Mouse (Mus musculus): Measurements from ENCODE around the gene Leo1. TPM values are rescaled to one million over a fixed set of nuclear protein-coding genes. Genes with fewer than 3 reads are reported as not detected.
"Not testable (repeated sequence)": the region's sequence is repeated elsewhere in the genome, so short reads cannot be mapped to it uniquely, and the experiment has no call there.

Leo1 gene
- polyA plus RNA-seq, 2 experiments, result 21.9 to 33.5 TPM

DNA sequence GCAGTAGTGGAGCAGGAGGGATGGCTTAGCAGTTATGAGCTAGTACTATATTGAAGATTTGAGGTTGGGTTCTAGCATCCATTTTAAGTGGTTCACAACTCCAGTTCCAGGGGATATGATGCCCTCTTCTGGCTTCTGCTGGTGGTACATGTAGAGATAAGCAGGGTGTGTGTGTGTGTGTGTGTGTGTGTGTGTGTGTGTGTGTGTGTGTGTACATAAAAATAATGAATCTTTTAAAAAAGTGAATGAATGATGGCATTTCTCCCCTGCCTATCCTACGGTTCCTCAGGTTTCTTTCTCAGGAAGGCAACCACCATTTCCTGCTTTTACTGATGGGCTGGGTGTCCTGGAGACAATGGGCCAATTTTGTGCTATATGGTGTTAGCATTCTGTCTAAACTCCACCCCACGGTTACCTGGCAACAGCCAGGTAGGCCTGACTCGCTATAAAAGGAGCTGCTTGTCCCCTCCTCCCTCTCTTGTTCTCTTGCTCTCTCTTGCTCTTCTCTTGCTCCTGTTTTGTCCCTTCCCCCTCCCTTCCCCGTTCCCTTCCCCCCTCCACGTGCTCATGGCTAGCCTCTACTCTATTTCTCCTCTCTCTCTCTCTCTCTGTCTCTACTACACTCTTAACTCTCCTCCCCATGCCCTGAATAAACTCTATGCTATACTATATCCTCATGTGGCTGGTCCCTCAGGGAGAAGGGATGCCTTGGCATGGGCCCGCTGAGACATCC, 3.5 kb upstream of the Leo1 start:
- TF ChIP-seq POLR2A (IDR thresholded peaks at IDR 0.05; ENCODE audit: borderline replicate concordance, extremely low read depth, insufficient read depth, insufficient read length), result no peak
- ATAC-seq (ENCODE audit: low FRiP score, low read depth), result no peak
- DNase-seq (ENCODE audit: low spot score), result no peak
- WGBS, result 34% methylated on average over 6 of the region's 6 CpGs
- Histone ChIP-seq H3K9me3 (ENCODE audit: control insufficient read depth, low read length) (no peaks in the 10 kb centered on the region), H3K36me3 (ENCODE audit: control insufficient read depth, insufficient read depth, low read length) (no peaks in the 10 kb centered on the region), H3K4me1 (ENCODE audit: control insufficient read depth, insufficient read depth, low read length) (peaks cover 11% of the 10 kb centered on the region), H3K4me2 (replicated peaks; ENCODE audit: low read depth, low read length, severe bottlenecking) (no peak overlapping the region), H3K27ac (replicated peaks; ENCODE audit: low read depth, low read length) (no peak overlapping the region), H3K27me3 (ENCODE audit: control insufficient read depth, insufficient read depth, low read length) (no peaks in the 10 kb centered on the region), H3K9ac (ENCODE audit: low read depth, low read length, severe bottlenecking) (no peak overlapping the region), H3K4me3 (replicated peaks; ENCODE audit: low read length) (no peak overlapping the region)

DNA sequence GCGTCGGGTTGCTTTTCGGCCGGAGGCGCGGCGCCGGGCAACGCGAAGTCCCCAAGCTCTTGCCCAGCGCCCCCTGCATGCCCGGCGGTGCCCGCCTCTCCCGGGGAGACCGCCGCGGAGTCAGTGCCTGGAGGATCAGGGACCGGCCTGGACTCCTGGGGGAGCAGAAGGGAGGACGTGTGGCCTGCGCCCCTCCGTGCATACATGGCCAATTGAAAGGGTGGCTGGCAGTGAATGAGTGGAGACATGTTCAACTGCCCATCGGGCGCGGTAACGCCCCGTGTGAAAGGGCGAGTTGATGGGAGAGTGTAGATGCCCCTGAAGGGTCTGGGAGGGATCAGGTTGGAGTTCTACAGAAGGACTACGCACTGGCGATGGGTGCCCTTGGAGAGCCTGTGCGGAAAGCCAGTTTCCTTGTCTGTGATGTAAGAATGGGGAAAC, 387 bp downstream of the Leo1 start:
- Histone ChIP-seq H3K4me1 (ENCODE audit: control insufficient read depth, insufficient read depth, low read length) (peaks cover 11% of the 10 kb centered on the region), H3K9ac (ENCODE audit: low read depth, low read length, severe bottlenecking) (peak overlapping the region; percentile 90), H3K27ac (replicated peaks; ENCODE audit: low read depth, low read length) (peak overlapping the region; percentile 91), H3K36me3 (ENCODE audit: control insufficient read depth, insufficient read depth, low read length) (peaks cover 15% of the 10 kb centered on the region), H3K4me3 (replicated peaks; ENCODE audit: low read length) (peak overlapping the region; percentile 81), H3K4me2 (replicated peaks; ENCODE audit: low read depth, low read length, severe bottlenecking) (peak overlapping the region; percentile 58), H3K9me3 (ENCODE audit: control insufficient read depth, low read length) (no peaks in the 10 kb centered on the region), H3K27me3 (ENCODE audit: control insufficient read depth, insufficient read depth, low read length) (no peaks in the 10 kb centered on the region)
- peak; percentile 70 for ATAC-seq (ENCODE audit: low FRiP score, low read depth)
- DNase-seq (ENCODE audit: low spot score), result no peak
- no peak for TF ChIP-seq POLR2A (IDR thresholded peaks at IDR 0.05; ENCODE audit: borderline replicate concordance, extremely low read depth, insufficient read depth, insufficient read length)
- 0% methylated on average over 25 of the region's 31 CpGs for WGBS

DNA sequence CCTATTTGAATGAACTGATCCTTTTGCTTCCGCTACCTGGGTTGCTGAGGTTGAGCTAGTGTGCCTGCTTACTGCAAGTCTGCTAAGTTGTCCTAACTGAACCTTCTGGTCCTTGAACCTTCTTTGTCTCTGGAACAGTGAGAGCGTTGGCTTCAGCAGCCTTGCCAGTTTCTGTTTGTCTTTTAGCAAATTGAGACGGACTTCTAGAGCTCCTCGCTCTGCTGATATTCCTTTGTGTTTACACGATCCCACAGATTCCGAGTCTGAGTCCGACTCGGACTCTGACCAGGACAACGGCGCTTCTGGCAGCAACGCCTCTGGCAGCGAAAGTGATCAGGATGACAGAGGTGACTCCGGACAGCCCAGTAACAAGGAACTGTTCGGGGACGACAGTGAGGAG, 3.7 kb downstream of the Leo1 start:
- Histone ChIP-seq H3K27me3 (ENCODE audit: control insufficient read depth, insufficient read depth, low read length) (no peaks in the 10 kb centered on the region), H3K4me2 (replicated peaks; ENCODE audit: low read depth, low read length, severe bottlenecking) (no peak overlapping the region), H3K4me1 (ENCODE audit: control insufficient read depth, insufficient read depth, low read length) (peaks cover 11% of the 10 kb centered on the region), H3K27ac (replicated peaks; ENCODE audit: low read depth, low read length) (no peak overlapping the region), H3K4me3 (replicated peaks; ENCODE audit: low read length) (no peak overlapping the region), H3K9me3 (ENCODE audit: control insufficient read depth, low read length) (no peaks in the 10 kb centered on the region), H3K9ac (ENCODE audit: low read depth, low read length, severe bottlenecking) (no peak overlapping the region), H3K36me3 (ENCODE audit: control insufficient read depth, insufficient read depth, low read length) (peaks cover 47% of the 10 kb centered on the region)
- WGBS, result 89% methylated on average over 15 of the region's 15 CpGs
- DNase-seq (ENCODE audit: low spot score), result no peak
- no peak for ATAC-seq (ENCODE audit: low FRiP score, low read depth)
- TF ChIP-seq POLR2A (IDR thresholded peaks at IDR 0.05; ENCODE audit: borderline replicate concordance, extremely low read depth, insufficient read depth, insufficient read length), result no peak

DNA sequence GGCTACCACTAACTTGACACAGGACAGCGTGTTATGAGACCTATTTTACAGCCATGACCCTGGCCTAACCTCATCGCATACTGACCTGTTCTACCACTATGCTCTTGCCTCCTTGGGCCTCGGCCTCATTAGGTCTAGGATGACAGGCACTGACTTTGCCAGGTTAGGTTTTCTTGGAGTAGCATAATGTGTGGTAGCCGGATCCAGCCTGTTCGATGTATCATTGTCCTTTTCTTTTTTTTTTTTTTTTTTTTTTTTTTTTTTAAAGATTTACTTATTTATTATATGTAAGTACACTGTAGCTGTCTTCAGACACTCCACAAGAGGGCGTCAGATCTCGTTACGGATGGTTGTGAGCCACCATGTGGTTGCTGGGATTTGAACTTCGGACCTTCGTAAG, 5.2 kb downstream of the Leo1 start:
- not testable (repeated sequence) for H3K4me2 ChIP-seq (replicated peaks; ENCODE audit: low read depth, low read length, severe bottlenecking); H3K27ac ChIP-seq (replicated peaks; ENCODE audit: low read depth, low read length); ATAC-seq (ENCODE audit: low FRiP score, low read depth); H3K9me3 ChIP-seq (ENCODE audit: control insufficient read depth, low read length); H3K27me3 ChIP-seq (ENCODE audit: control insufficient read depth, insufficient read depth, low read length); H3K9ac ChIP-seq (ENCODE audit: low read depth, low read length, severe bottlenecking); DNase-seq (ENCODE audit: low spot score); H3K4me3 ChIP-seq (replicated peaks; ENCODE audit: low read length)
- 86% methylated on average over 10 of the region's 10 CpGs for WGBS
- Histone ChIP-seq H3K4me1 (ENCODE audit: control insufficient read depth, insufficient read depth, low read length) (peaks cover 11% of the 10 kb centered on the region), H3K36me3 (ENCODE audit: control insufficient read depth, insufficient read depth, low read length) (peaks cover 56% of the 10 kb centered on the region)

DNA sequence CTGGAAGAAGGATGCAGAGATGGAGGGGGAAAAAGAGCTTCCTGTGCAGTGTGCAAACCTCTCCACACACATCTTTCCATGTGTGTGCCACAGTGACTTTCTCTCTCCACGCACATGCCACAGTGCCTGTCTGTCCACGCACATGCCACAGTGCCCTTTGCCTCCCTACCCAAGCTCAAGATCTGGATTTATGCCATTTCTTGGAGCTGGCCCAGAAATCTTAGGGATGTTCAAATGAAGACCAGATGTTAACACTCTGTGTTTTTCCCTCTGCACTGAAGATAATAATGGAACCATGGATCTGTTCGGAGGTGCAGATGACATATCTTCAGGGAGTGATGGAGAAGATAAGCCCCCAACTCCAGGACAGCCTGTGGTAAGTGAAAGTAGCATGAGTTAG, 6.7 kb downstream of the Leo1 start:
- Histone ChIP-seq H3K27me3 (ENCODE audit: control insufficient read depth, insufficient read depth, low read length) (no peaks in the 10 kb centered on the region), H3K27ac (replicated peaks; ENCODE audit: low read depth, low read length) (no peak overlapping the region), H3K4me1 (ENCODE audit: control insufficient read depth, insufficient read depth, low read length) (peaks cover under 1% of the 10 kb centered on the region; the same call in 1 of the 2 replicates), H3K9ac (ENCODE audit: low read depth, low read length, severe bottlenecking) (no peak overlapping the region), H3K4me2 (replicated peaks; ENCODE audit: low read depth, low read length, severe bottlenecking) (no peak overlapping the region), H3K36me3 (ENCODE audit: control insufficient read depth, insufficient read depth, low read length) (peaks cover 68% of the 10 kb centered on the region), H3K4me3 (replicated peaks; ENCODE audit: low read length) (no peak overlapping the region), H3K9me3 (ENCODE audit: control insufficient read depth, low read length) (no peaks in the 10 kb centered on the region)
- WGBS, result 80% methylated on average over 3 of the region's 3 CpGs
- ATAC-seq (ENCODE audit: low FRiP score, low read depth) (no peak), DNase-seq (ENCODE audit: low spot score) (no peak)
- no peak for TF ChIP-seq POLR2A (IDR thresholded peaks at IDR 0.05; ENCODE audit: borderline replicate concordance, extremely low read depth, insufficient read depth, insufficient read length)
